Mouse (Mus musculus) B cell, adult 62 days (primary cell): ENCODE data around the gene Tmem79. TPM values are rescaled to one million over a fixed set of nuclear protein-coding genes. Genes with fewer than 3 reads are reported as not detected.

Experiments used
- total RNA-seq: library from RNA; stranded (reverse); gene quantifications from 4 replicates; pipeline ENCODE4 v1.2.4, GENCODE M21; 2023

The Tmem79 gene
- 0.37 to 2.3 TPM (median 1.8 TPM) in 4 replicates for total RNA-seq

DNA sequence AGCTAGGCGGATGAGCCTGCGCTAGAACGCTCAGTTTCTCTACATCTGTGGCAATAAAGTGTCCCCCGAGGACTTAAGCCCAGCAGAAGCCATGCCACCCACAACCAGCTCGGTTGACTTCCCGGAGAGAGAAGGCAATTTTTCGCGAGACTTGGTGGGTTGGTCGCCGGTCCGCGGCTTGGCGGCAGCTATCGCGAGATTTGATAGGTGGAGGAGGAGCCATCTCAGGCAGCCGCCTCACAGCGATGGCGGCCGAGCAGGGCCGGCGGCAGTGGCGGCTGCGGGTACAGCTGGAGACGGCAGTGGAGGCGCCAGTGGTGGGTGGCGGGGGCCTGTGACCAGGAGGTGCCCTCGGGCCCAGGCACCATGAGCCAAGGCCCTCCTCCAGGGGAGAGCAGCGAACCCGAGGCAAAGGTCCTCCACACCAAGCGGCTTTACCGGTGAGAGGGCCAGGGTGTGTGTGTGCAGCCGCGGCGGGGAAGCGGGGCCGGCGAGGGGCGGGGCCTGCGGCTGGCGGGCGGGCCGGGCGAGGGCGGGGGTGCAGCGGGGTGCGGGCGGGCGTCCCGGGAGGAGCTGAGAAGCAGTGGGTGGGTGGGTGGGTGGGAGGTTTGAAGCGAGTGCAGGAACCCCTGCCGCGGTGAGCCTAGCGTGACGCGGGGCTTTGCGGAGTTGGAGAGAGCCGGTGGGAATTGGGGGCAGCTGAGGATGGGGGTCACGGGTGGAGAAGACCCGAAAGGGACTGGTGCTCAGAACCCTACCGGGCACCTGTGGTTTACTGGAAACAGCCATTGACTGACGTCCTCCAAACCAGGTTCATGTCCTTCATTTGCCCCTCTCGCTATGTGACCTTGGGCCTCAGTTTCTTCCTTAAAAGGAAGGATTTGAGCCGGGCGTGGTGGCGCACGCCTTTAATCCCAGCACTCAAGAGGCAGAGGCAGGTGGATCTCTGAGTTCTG lies at the start of gene Tmem79, which contains the start of gene Smg5:
Tmem79 (minus strand) TSS at position 91 of the 956 bp plus-strand sequence.
Smg5 (plus strand) TSS at position 203 of the 956 bp plus-strand sequence.

DNA sequence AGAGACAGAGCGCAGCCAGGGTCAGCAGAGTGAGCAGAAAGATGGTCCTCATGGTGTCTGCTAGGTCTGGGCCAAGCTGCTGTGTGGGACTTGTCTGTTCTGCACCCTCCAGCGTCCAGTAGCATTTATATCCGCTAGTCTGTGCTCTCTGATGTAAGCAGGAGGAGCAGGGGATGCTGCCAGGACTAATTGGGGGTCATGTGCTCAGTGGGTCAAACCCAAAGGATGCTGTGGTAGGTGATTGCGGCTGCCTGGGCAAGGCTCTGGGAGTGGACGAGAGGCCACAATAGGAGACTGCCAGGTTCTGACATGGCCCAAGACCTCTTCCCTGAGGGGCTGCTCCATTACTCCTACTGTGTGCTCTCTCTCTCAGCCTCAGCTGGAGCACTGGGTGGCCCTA lies 48.4 kb upstream of the Tmem79 start, which contains the start of gene Bglap:
Bglap (minus strand) TSS at position 101 of the 400 bp plus-strand sequence.

GRCm38 (mm10) chr3:88378599-88378998 lies 42.7 kb upstream of the Tmem79 start, which contains the start of gene Bglap2:
Bglap2 (minus strand) TSS chr3:88378699.

GRCm38 (mm10) chr3:88372643-88373042 lies 36.7 kb upstream of the Tmem79 start, which contains the start of gene Bglap3:
Bglap3 (minus strand) TSS chr3:88372743.

DNA sequence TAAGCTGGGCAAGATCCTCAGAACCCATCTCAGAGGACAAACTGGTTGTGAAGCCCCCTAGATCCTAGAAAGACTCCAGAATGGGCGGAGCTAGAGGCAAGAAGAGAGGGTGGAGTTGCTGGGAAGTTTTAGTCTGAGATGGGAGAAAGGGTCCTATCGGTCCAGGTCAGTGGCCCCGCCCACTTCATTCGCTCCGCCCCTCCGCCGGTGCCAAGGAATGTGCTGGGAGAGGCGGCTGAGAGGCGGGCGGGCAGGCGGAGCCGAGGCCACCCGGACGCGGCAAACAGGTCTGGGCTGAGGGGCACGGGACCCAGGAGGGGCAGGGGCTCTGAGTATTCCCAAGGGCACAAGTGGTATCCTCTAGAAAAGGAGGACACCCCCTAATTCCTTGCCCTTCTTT lies 28.4 kb upstream of the Tmem79 start, which contains the start of gene Paqr6:
Paqr6 (plus strand) TSS at position 248 of the 400 bp plus-strand sequence.

DNA sequence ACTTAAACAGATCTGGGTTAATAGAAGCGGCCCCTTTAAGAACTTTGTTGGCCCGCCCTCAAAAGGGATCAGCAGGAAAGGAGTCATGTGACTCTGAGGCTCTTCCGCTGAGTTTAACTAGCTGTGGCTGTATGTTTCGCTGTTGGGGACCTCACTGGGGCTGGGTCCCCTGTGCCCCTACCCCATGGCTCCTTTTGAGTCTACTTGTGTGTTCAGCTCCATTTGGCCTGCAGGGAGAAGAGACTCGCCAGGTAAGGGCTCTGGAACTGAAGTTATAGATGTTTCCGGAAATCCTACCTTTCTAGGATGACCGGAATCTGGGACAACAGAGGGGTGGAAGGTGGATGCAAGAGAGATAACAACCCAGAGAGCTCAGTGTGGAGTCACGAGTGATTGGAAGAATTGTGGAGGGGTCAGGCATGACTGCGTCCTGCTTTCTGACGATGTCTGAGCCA lies 11.0 kb downstream of the Tmem79 start, which contains the start of gene Glmp:
Glmp (plus strand) TSS at position 73 of the 455 bp plus-strand sequence.

GRCm38 (mm10) chr3:88296561-88297318 lies 39.2 kb downstream of the Tmem79 start, which contains the start of the genes Tsacc and Cct3:
Tsacc (minus strand) TSS chr3:88296999.
Cct3 (plus strand) TSS chr3:88297116.

DNA sequence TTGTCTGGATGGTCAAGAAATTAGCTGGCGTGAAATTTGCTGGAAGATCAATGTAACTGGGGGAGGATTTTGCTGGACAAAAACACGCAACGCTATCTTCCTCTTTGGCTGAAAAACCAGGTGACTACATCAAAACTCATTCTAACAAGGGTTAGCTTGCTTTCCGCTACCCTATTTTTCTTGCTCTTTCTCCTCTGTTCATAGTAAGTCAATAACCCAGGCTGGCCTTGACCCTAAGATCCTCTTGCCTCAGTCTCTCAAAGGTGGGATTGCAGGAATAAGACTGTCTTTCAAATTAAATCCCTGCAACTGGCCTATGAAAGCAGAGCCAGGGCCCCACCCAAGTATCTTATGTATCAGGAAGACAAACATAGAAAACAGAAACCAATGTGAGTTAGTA lies 48.8 kb downstream of the Tmem79 start, which contains the start of gene Gm38392:
Gm38392 (minus strand) TSS at position 101 of the 400 bp plus-strand sequence.

Other genes with a start within 250 kb of the Tmem79 start
- gene Mef2d, start 193.8 kb downstream of the Tmem79 start, total RNA-seq, result 410 to 458 TPM (median 445 TPM) in 4 replicates
- gene Rhbg, start 81.4 kb downstream of the Tmem79 start, total RNA-seq, result not detected in 4 replicates
- 0.63 TPM in 1 of 4 replicates, not detected in the others for gene Gm38392, start 48.9 kb downstream of the Tmem79 start, total RNA-seq
- 4.0 to 6.9 TPM (median 4.8 TPM) in 4 replicates for gene Tsacc, start 39.1 kb downstream of the Tmem79 start, total RNA-seq
- gene Cct3, start 39.0 kb downstream of the Tmem79 start, total RNA-seq, result 145 to 179 TPM (median 165 TPM) in 4 replicates
- 124 to 147 TPM (median 133 TPM) in 4 replicates for gene Glmp, start 11.1 kb downstream of the Tmem79 start, total RNA-seq
- gene Smg5, start 112 bp upstream of the Tmem79 start, total RNA-seq, result 107 to 116 TPM (median 112 TPM) in 4 replicates
- gene Paqr6, start 28.4 kb upstream of the Tmem79 start, total RNA-seq, result 0.73 to 1.7 TPM (median 1.3 TPM) in 4 replicates
- gene Bglap3, start 36.6 kb upstream of the Tmem79 start, total RNA-seq, result 1.2 TPM in 1 of 4 replicates, not detected in the others
- gene Bglap2, start 42.6 kb upstream of the Tmem79 start, total RNA-seq, result not detected in 4 replicates
- gene Bglap, start 48.3 kb upstream of the Tmem79 start, total RNA-seq, result not detected in 4 replicates
- 65.0 to 68.1 TPM (median 67.2 TPM) in 4 replicates for gene Pmf1, start 74.2 kb upstream of the Tmem79 start, total RNA-seq
- gene Slc25a44, start 89.0 kb upstream of the Tmem79 start, total RNA-seq, result 19.0 to 22.3 TPM (median 20.2 TPM) in 4 replicates
- gene Sema4a, start 125.0 kb upstream of the Tmem79 start, total RNA-seq, result 0.63 to 2.0 TPM (median 1.4 TPM) in 4 replicates
- 24.0 to 27.8 TPM (median 25.7 TPM) in 4 replicates for gene Lmna, start 173.8 kb upstream of the Tmem79 start, total RNA-seq
- gene Mex3a, start 196.2 kb upstream of the Tmem79 start, total RNA-seq, result 1.2 to 1.5 TPM (median 1.4 TPM) in 4 replicates
- gene Rab25, start 212.2 kb upstream of the Tmem79 start, total RNA-seq, result 0.82 to 2.1 TPM (median 1.1 TPM) in 3 of 4 replicates, not detected in the other
- 80.5 to 103 TPM (median 86.2 TPM) in 4 replicates for gene Lamtor2, start 216.9 kb upstream of the Tmem79 start, total RNA-seq
- 43.5 to 47.4 TPM (median 45.2 TPM) in 4 replicates for gene Ubqln4, start 217.6 kb upstream of the Tmem79 start, total RNA-seq
- 59.8 to 67.5 TPM (median 65.0 TPM) in 4 replicates for gene Ssr2, start 239.7 kb upstream of the Tmem79 start, total RNA-seq